Mouse (Mus musculus) E14TG2a.4 (cell line): ENCODE data around the gene Cobll1.

Experiments
- H3K27me3 ChIP-seq: 2 replicates; pipeline ENCODE4 v1.6.1; 2014; ENCODE audit warnings: low read length, control low read depth; ENCODE audit not compliant: insufficient read depth
- H3K36me3 ChIP-seq: 2 replicates; pipeline ENCODE4 v1.6.1; 2014; ENCODE audit warnings: low read length, control low read depth; ENCODE audit not compliant: insufficient read depth
- H3K4me1 ChIP-seq: replicated peaks from 2 replicates; pipeline ENCODE4 v1.6.1; 2014; ENCODE audit warnings: low read depth, low read length, control low read depth
- H3K4me3 ChIP-seq: replicated peaks from 2 replicates; pipeline ENCODE4 v1.5.1; 2014; ENCODE audit warnings: mild to moderate bottlenecking, low read length
- H3K9me3 ChIP-seq: 2 replicates; pipeline ENCODE4 v1.6.1; 2014; ENCODE audit warnings: low read length, control low read depth
- CTCF ChIP-seq: conservative IDR thresholded peaks from 2 replicates; pipeline ENCODE4 v1.5.1; 2014; ENCODE audit warnings: low read length
- NANOG ChIP-seq: IDR thresholded peaks from 2 replicates; pipeline ENCODE4 v1.6.1; 2014; ENCODE audit warnings: borderline replicate concordance, low read length, mixed read lengths
- POU5F1 ChIP-seq: IDR thresholded peaks from 2 replicates; pipeline ENCODE4 v1.6.1; 2014; ENCODE audit warnings: low read length, borderline replicate concordance

Gene Cobll1

DNA sequence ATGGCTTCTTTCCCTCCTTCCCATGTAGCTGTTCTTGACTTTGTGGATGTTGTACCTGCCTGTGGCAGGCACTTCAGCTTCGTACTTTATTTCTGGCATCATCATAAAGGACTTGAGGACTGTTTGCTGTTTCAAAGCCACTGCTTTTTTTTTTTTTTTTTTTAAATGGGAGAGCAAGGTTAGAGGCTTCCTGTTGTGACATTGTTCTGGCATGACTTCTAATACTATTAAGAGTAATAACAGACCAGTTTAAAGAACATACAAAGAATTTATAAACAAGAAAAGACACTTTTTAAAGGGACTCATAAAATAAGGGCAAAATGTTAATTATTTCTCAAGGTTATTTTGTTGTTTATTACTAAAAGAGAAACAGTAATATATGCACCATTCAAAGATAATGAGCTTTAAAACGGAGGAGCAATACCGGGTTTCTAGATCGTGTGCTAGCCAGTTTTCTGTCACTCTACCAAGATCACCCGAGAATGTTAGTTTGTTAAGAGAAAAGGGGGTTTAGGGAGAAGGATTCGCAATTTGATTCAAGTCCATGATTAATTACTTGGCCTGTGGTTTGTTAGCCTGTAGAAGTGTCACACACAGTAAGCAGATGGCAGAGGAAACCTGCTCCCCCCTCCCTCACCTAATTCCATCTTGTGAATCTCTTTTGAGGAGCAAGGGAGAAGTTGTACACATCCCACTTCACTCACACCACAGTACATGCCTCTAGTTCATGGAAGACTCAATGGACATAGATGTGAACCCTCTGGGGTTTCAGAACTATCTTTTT, 190.8 kb downstream of the Cobll1 start:
- no peaks in the 10 kb centered on the region for H3K4me1 ChIP-seq
- TF ChIP-seq NANOG (no peak), POU5F1 (no peak), CTCF (no peak)
- H3K9me3 ChIP-seq: no peaks in the 10 kb centered on the region
- H3K36me3 ChIP-seq: no peaks in the 10 kb centered on the region
- no peak overlapping the region for H3K4me3 ChIP-seq
- no peaks in the 10 kb centered on the region for H3K27me3 ChIP-seq
